Mouse (Mus musculus): ENCODE data around the gene Tubb4a.
A peak's percentile ranks its signal among the peaks of the same experiment; 100 is the strongest.
"Not testable (repeated sequence)": the region's sequence is repeated elsewhere in the genome, so short reads cannot be mapped to it uniquely, and the experiment has no call there.

Tubb4a gene

GRCm38 (mm10) chr17:57087049-57087832, at the start of gene Tubb4a:
TSS of gene Tubb4a (minus strand) at chr17:57087782.
- peak; percentile 71 to 89 for DNase-seq (ENCODE audit: low spot score in 2 of 2)

- DNase-seq (ENCODE audit: low spot score in 2 of 2), result no peak
Measured at GRCm38 (mm10) chr17:57135635-57136034, 48.1 kb upstream of the Tubb4a start.

GRCm38 (mm10) chr17:57134693-57135092, 47.1 kb upstream of the Tubb4a start:
- no peak for DNase-seq (ENCODE audit: low spot score in 2 of 2)

GRCm38 (mm10) chr17:57134021-57134420, 46.4 kb upstream of the Tubb4a start:
- not testable (repeated sequence) for DNase-seq (ENCODE audit: low spot score in 2 of 2)

- DNase-seq (ENCODE audit: low spot score in 2 of 2), result no peak
Measured at GRCm38 (mm10) chr17:57131793-57132192, 44.2 kb upstream of the Tubb4a start.

DNA sequence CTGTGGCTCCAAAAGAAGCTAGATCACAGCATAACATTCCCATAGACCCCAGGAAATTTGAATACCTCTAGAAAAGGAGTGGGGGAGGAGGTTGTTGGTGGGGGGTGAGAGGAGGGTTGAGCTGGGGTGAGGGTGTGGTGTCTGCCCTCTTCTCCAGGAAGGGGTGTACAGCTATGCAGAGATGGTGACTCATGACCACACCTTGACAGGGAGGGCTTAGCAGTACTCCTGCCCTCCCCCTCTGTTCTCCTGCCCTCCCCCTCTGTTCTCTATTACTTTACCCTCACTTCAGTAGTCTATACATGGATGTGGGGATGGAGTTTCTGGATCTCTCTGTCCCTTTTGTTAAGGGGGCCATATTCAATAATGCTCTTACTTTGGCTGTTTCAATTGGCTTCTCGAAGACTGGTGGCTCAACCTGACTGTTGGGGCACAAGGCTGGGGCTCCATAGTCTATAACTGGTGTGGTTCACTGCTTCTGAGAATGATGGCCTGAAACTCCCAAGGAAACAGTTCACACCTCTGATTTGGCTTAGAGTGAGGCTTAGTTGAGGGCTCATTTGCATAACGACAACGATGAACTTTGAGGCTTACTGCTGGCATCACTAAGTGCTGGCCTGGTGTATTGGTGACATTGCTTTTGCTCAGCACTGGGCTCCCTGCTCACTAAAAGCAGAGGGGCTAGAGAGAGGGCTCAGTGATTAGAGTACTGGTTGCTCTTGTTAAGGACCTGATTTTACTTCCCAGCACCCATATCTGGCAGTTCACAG, 38.5 kb upstream of the Tubb4a start:
- DNase-seq (ENCODE audit: low spot score in 2 of 2), result no peak

DNA sequence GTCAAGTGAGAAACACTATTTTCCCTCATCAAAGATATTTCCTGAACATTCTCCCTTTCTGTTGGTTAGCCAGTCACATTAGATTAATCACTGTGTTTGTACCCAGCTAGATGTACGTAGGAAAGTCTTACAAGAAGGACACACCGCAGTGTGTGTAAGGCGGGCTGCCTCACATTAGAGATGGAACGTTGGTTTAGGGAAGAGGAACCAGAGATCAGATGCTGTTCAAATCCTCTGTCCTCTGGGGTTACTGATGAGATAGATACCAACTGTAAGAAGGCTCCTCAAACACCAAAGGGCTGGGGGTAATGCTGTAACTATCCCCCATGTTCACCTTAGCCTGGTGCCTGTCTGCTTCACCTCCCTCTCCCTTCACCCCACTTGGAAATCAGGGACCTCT, 37.2 kb upstream of the Tubb4a start:
- no peak for DNase-seq (ENCODE audit: low spot score in 2 of 2)

DNA sequence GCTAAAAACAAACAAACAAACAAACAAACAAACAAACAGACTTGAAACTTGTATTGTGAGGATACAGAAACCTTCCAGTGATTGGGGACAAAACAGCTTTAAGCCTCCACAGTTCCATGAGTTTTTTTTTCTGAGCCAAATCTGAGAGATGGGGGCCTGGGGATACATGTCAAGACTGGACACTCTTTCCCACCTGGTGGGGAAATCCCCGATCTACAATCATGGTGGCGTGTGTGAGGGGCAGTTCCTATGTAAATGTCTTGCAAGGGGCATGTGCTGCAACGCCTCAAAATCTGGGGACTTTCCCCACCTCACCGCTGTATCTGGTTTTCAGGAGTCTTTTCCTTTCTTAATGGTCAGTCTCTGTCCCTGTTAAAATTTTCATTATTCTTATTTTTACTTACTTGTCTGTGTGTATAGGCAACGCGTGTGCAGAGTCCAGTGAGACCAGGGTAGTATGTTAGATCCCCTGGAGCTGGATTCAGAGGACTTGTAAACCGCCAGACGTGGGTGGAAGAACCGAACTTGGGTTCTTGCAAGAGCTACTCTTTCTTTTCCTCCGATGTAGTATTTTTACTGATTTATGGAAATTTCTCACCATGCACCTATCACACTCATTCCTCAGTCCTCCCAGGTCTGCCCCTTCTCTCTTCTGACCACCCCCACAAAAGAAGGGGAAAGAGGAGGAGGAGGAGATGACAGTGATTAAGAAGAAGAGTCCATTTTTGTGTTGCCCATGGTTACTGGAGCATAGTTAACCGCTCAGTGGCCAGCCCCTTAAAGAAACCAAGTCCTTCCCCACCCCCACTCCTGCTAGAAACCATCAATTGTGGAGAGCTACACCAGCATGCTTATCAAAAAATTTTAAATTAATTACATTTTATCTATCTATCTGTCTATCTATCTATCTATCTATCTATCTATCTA, 35.9 kb upstream of the Tubb4a start:
- no peak for DNase-seq (ENCODE audit: low spot score in 2 of 2)

DNA sequence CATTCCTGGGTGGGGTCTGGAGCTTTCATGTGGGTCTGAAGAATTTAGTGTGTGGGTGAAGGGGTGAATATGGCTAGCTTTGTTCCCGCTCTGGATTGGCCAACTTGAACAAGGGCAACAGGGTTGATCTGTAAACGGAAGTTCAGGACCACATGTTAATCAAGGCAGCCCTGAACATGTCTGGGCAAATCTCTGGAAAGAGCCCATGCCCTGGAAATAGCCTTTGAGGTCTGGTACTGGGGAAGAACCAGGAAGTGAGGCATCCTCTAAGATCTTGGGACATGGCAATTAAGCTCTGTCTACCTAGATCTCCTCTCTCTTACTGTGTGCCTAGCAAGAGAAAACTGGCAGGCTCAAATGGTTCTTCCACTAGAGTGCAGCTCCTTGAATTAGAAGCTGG, 34.3 kb upstream of the Tubb4a start:
- no peak for DNase-seq (ENCODE audit: low spot score in 2 of 2)

DNA sequence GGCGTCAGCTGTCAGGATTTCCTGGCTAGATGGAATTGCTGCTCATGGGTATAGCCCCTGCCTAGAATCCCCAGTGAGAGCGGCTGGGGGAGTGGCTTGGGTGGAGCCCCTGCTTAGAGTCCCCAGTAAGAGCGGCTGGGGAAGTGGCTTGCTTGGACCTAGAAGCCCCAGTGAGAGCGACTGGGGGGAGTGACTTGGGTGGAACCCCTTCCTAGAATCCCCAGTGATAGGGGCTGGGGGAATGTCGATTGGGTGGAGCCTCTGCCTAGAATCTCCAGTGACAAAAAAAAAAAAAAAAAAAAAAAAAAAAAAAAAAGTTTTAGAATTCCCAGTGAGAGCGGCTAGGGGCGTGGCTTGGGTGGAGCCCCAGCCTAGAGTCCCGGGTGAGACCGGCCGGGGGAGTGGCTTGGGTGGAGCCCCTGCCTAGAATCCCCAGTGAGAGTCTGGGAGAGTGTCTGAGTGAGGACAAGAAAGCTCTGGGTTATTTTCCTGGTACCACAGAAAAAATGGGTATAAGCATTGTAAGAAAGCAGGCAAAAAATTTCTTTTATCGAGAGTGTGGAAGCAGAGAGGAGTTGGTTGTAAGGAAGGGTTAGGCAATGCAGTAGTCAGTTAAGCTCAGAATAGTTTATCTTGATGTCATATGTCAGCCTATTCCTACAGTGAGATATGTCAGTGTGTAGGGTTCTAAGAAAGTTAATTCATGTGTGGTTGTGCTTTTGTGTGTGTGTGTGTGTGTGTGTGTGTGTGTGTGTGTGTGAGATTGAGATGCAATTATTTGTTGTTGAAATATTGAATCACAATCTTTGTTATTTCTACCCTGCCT, 31.2 kb upstream of the Tubb4a start:
- DNase-seq (ENCODE audit: low spot score in 2 of 2), result no peak

- no peak for DNase-seq (ENCODE audit: low spot score in 2 of 2)
Measured at GRCm38 (mm10) chr17:57116801-57117200, 29.2 kb upstream of the Tubb4a start.

GRCm38 (mm10) chr17:57112768-57113474, 25.3 kb upstream of the Tubb4a start:
- peak in 1 of 2 experiments; percentile 20 for DNase-seq (ENCODE audit: low spot score in 2 of 2)

DNA sequence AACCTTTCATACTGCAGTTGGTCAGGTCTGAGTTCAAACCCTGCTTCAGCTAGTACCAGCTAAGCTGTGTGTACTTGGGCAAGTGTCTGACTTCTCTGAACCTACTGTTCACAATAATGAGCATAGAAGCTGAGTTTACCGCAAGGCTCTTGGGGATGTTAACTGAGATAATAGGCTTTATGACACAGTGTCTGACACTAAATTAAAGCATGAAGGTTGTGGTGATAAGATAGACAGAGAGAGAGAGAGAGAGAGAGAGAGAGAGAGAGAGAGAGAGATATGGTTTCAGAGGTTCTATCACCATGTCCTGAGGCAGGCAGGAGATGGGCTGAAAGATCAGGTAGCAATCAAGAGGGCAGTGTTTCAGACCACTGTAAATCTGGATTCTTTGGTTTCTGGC, 22.4 kb upstream of the Tubb4a start:
- DNase-seq (ENCODE audit: low spot score in 2 of 2), result no peak

GRCm38 (mm10) chr17:57108666-57109171, 21.1 kb upstream of the Tubb4a start:
- no peak for DNase-seq (ENCODE audit: low spot score in 2 of 2)

GRCm38 (mm10) chr17:57108040-57108665, 20.6 kb upstream of the Tubb4a start:
- DNase-seq (ENCODE audit: low spot score in 2 of 2), result no peak

GRCm38 (mm10) chr17:57107064-57107463, 19.5 kb upstream of the Tubb4a start:
- no peak for DNase-seq (ENCODE audit: low spot score in 2 of 2)

DNA sequence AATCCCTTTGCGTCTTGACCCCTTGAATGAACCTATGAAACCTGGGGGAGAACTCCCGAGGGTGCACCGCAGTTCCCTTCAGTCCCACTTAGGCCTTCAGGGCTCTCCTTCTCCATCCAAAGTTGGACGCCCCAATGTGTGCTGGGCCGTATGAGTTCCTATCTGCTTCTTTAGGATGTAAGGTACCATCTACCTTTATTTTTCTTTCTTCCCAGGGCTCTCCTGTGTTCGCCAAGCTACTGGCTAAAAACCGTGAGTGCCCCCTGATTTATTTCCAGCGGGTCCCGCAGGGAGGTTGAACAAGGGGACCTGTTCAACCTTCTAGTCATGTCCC, 18.4 kb upstream of the Tubb4a start:
- no peak for DNase-seq (ENCODE audit: low spot score in 2 of 2)

DNA sequence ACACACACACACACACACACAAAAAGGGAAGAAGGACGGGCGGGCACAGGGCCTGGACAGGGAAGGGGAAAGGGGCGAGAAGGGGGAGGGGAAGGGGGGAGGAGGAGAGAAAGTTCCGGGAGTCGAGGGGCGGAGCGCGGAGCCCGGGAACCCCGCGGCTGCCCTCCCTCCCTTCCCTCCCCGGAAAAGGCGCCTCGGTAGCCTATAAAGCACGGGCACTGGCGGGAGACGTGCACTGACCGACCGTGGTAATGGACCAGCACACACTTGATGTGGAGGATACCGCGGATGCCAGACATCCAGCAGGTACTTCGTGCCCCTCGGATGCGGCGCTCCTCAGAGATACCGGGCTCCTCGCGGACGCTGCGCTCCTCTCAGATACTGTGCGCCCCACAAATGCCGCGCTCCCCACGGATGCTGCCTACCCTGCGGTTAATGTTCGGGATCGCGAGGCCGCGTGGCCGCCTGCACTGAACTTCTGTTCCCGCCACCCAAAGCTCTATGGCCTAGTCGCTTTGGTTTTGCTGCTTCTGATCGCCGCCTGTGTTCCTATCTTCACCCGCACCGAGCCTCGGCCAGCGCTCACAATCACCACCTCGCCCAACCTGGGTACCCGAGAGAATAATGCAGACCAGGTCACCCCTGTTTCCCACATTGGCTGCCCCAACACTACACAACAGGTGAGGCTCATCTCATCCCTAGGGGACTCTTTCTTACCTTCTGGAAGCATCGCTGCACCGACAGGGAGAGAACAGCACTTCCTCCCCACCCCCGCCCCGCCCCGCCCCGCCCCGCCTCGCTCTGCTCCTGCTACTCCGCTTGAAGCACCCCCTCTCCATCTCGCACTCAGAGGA, 17.8 kb upstream of the Tubb4a start, which contains the start of gene Tnfsf9:
Gene Tnfsf9 (plus strand): TSS at position 145 of the 854 bp plus-strand sequence.
- no peak for DNase-seq (ENCODE audit: low spot score in 2 of 2)

DNA sequence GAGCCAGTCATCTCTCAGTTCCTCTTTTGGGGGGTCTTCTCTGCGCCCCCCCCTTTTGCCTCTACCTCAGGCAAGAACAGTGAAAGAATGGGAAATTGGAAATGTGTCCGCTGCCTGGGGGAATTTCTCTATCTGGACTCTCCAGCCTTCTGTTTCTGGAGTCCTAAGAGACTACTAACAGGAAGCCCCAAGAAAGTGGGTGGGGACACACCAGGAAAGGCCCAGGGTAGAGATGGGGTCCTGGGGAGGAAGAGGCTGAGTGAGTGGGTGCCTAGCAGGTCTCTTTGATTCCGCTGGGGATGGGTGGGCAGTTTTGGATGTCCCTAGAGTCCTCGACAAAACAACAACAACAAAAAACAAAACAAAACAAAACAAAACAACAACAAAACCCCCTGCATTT, 16.9 kb upstream of the Tubb4a start:
- no peak for DNase-seq (ENCODE audit: low spot score in 2 of 2)
